Mouse (Mus musculus): ENCODE data around the gene Trem2. TPM values are rescaled to one million over a fixed set of nuclear protein-coding genes. Genes with fewer than 3 reads are reported as not detected.

The Trem2 gene
- polyA plus RNA-seq, 1 experiment from 2014 or later: 2.8 TPM

GRCm38 (mm10) chr17:48359616-48360015, 13.4 kb downstream of the Trem2 start, which contains the start of gene Treml1:
Gene Treml1 (plus strand): TSS chr17:48359916.
- Histone ChIP-seq H3K9ac (ENCODE audit: low read depth, low read length) (no peak within 1 kb of the TSS), H3K27ac (ENCODE audit: low read depth, low read length) (no peak within 1 kb of the TSS), H3K4me2 (replicated peaks; ENCODE audit: low read depth, low read length) (no peak within 1 kb of the TSS), H3K4me3 (ENCODE audit: low read length) (no peak within 1 kb of the TSS), H3K27me3 (ENCODE audit: control insufficient read depth, insufficient read depth, low read length) (no peaks in the 10 kb centered on the region), H3K36me3 (ENCODE audit: control insufficient read depth, insufficient read depth, low read length) (no peaks in the 10 kb centered on the region), H3K9me3 (ENCODE audit: control insufficient read depth, low read length) (no peaks in the 10 kb centered on the region), H3K4me1 (ENCODE audit: control insufficient read depth, insufficient read depth, low read length) (no peaks in the 10 kb centered on the region)
- WGBS: 72% methylated on average over 7 of the region's 7 CpGs
- ATAC-seq (ENCODE audit: low FRiP score, low TSS enrichment): no peak

- no peaks in the 10 kb centered on the region for H3K36me3 ChIP-seq (ENCODE audit: control insufficient read depth, insufficient read depth, low read length)
- H3K4me3 ChIP-seq (ENCODE audit: low read length): no peak overlapping the region
- no peaks in the 10 kb centered on the region for H3K27me3 ChIP-seq (ENCODE audit: control insufficient read depth, insufficient read depth, low read length)
- WGBS: 86% methylated on average over 4 of the region's 4 CpGs
- no peaks in the 10 kb centered on the region for H3K9me3 ChIP-seq (ENCODE audit: control insufficient read depth, low read length)
- no peak overlapping the region for H3K4me2 ChIP-seq (replicated peaks; ENCODE audit: low read depth, low read length)
- no peak overlapping the region for H3K9ac ChIP-seq (ENCODE audit: low read depth, low read length)
- H3K27ac ChIP-seq (ENCODE audit: low read depth, low read length): no peak overlapping the region
- H3K4me1 ChIP-seq (ENCODE audit: control insufficient read depth, insufficient read depth, low read length): no peaks in the 10 kb centered on the region
- ATAC-seq (ENCODE audit: low FRiP score, low TSS enrichment): no peak
Measured at GRCm38 (mm10) chr17:48360462-48360861, 14.3 kb downstream of the Trem2 start.

- H3K36me3 ChIP-seq (ENCODE audit: control insufficient read depth, insufficient read depth, low read length): no peaks in the 10 kb centered on the region
- no peak overlapping the region for H3K27ac ChIP-seq (ENCODE audit: low read depth, low read length)
- no peaks in the 10 kb centered on the region for H3K27me3 ChIP-seq (ENCODE audit: control insufficient read depth, insufficient read depth, low read length)
- H3K9me3 ChIP-seq (ENCODE audit: control insufficient read depth, low read length): no peaks in the 10 kb centered on the region
- no peak for ATAC-seq (ENCODE audit: low FRiP score, low TSS enrichment)
- WGBS: 80% methylated on average over 3 of the region's 3 CpGs
- H3K4me3 ChIP-seq (ENCODE audit: low read length): no peak overlapping the region
- no peak overlapping the region for H3K9ac ChIP-seq (ENCODE audit: low read depth, low read length)
- no peaks in the 10 kb centered on the region for H3K4me1 ChIP-seq (ENCODE audit: control insufficient read depth, insufficient read depth, low read length)
- H3K4me2 ChIP-seq (replicated peaks; ENCODE audit: low read depth, low read length): no peak overlapping the region
Measured at GRCm38 (mm10) chr17:48362346-48362745, 16.1 kb downstream of the Trem2 start.

GRCm38 (mm10) chr17:48362966-48363365, 16.8 kb downstream of the Trem2 start:
- Histone ChIP-seq H3K4me1 (ENCODE audit: control insufficient read depth, insufficient read depth, low read length) (no peaks in the 10 kb centered on the region), H3K27ac (ENCODE audit: low read depth, low read length) (no peak overlapping the region), H3K9me3 (ENCODE audit: control insufficient read depth, low read length) (no peaks in the 10 kb centered on the region), H3K27me3 (ENCODE audit: control insufficient read depth, insufficient read depth, low read length) (no peaks in the 10 kb centered on the region), H3K4me2 (replicated peaks; ENCODE audit: low read depth, low read length) (no peak overlapping the region), H3K9ac (ENCODE audit: low read depth, low read length) (no peak overlapping the region), H3K36me3 (ENCODE audit: control insufficient read depth, insufficient read depth, low read length) (no peaks in the 10 kb centered on the region), H3K4me3 (ENCODE audit: low read length) (no peak overlapping the region)
- no peak for ATAC-seq (ENCODE audit: low FRiP score, low TSS enrichment)
- 87% methylated on average over 8 of the region's 8 CpGs for WGBS

GRCm38 (mm10) chr17:48363421-48363965, 17.3 kb downstream of the Trem2 start:
- Histone ChIP-seq H3K27me3 (ENCODE audit: control insufficient read depth, insufficient read depth, low read length) (no peaks in the 10 kb centered on the region), H3K36me3 (ENCODE audit: control insufficient read depth, insufficient read depth, low read length) (no peaks in the 10 kb centered on the region), H3K4me2 (replicated peaks; ENCODE audit: low read depth, low read length) (no peak overlapping the region), H3K9me3 (ENCODE audit: control insufficient read depth, low read length) (no peaks in the 10 kb centered on the region), H3K9ac (ENCODE audit: low read depth, low read length) (no peak overlapping the region), H3K4me3 (ENCODE audit: low read length) (no peak overlapping the region), H3K27ac (ENCODE audit: low read depth, low read length) (no peak overlapping the region), H3K4me1 (ENCODE audit: control insufficient read depth, insufficient read depth, low read length) (no peaks in the 10 kb centered on the region)
- 70% methylated on average over 6 of the region's 6 CpGs for WGBS
- no peak for ATAC-seq (ENCODE audit: low FRiP score, low TSS enrichment)

GRCm38 (mm10) chr17:48365511-48366155, 19.4 kb downstream of the Trem2 start:
- no peaks in the 10 kb centered on the region for H3K27me3 ChIP-seq (ENCODE audit: control insufficient read depth, insufficient read depth, low read length)
- ATAC-seq (ENCODE audit: low FRiP score, low TSS enrichment): no peak
- H3K4me2 ChIP-seq (replicated peaks; ENCODE audit: low read depth, low read length): no peak overlapping the region
- H3K27ac ChIP-seq (ENCODE audit: low read depth, low read length): no peak overlapping the region
- 82% methylated on average over 9 of the region's 9 CpGs for WGBS
- H3K9ac ChIP-seq (ENCODE audit: low read depth, low read length): no peak overlapping the region
- H3K9me3 ChIP-seq (ENCODE audit: control insufficient read depth, low read length): no peaks in the 10 kb centered on the region
- H3K36me3 ChIP-seq (ENCODE audit: control insufficient read depth, insufficient read depth, low read length): no peaks in the 10 kb centered on the region
- H3K4me1 ChIP-seq (ENCODE audit: control insufficient read depth, insufficient read depth, low read length): no peaks in the 10 kb centered on the region
- no peak overlapping the region for H3K4me3 ChIP-seq (ENCODE audit: low read length)

GRCm38 (mm10) chr17:48366806-48367205, 20.6 kb downstream of the Trem2 start:
- Histone ChIP-seq H3K4me3 (ENCODE audit: low read length) (no peak overlapping the region), H3K27me3 (ENCODE audit: control insufficient read depth, insufficient read depth, low read length) (no peaks in the 10 kb centered on the region), H3K36me3 (ENCODE audit: control insufficient read depth, insufficient read depth, low read length) (no peaks in the 10 kb centered on the region), H3K27ac (ENCODE audit: low read depth, low read length) (no peak overlapping the region), H3K4me2 (replicated peaks; ENCODE audit: low read depth, low read length) (no peak overlapping the region), H3K9me3 (ENCODE audit: control insufficient read depth, low read length) (no peaks in the 10 kb centered on the region), H3K9ac (ENCODE audit: low read depth, low read length) (no peak overlapping the region), H3K4me1 (ENCODE audit: control insufficient read depth, insufficient read depth, low read length) (no peaks in the 10 kb centered on the region)
- 77% methylated on average over 5 of the region's 5 CpGs for WGBS
- ATAC-seq (ENCODE audit: low FRiP score, low TSS enrichment): no peak

- Histone ChIP-seq H3K27ac (ENCODE audit: low read depth, low read length) (no peak overlapping the region), H3K9me3 (ENCODE audit: control insufficient read depth, low read length) (no peaks in the 10 kb centered on the region), H3K4me1 (ENCODE audit: control insufficient read depth, insufficient read depth, low read length) (no peaks in the 10 kb centered on the region), H3K27me3 (ENCODE audit: control insufficient read depth, insufficient read depth, low read length) (no peaks in the 10 kb centered on the region), H3K4me2 (replicated peaks; ENCODE audit: low read depth, low read length) (no peak overlapping the region), H3K4me3 (ENCODE audit: low read length) (no peak overlapping the region), H3K9ac (ENCODE audit: low read depth, low read length) (no peak overlapping the region), H3K36me3 (ENCODE audit: control insufficient read depth, insufficient read depth, low read length) (no peaks in the 10 kb centered on the region)
- no peak for ATAC-seq (ENCODE audit: low FRiP score, low TSS enrichment)
Measured at GRCm38 (mm10) chr17:48371621-48372020, 25.4 kb downstream of the Trem2 start.

GRCm38 (mm10) chr17:48372987-48373386, 26.8 kb downstream of the Trem2 start:
- H3K27ac ChIP-seq (ENCODE audit: low read depth, low read length): no peak overlapping the region
- H3K4me2 ChIP-seq (replicated peaks; ENCODE audit: low read depth, low read length): no peak overlapping the region
- WGBS: 68% methylated on average over 8 of the region's 8 CpGs
- no peaks in the 10 kb centered on the region for H3K4me1 ChIP-seq (ENCODE audit: control insufficient read depth, insufficient read depth, low read length)
- no peaks in the 10 kb centered on the region for H3K36me3 ChIP-seq (ENCODE audit: control insufficient read depth, insufficient read depth, low read length)
- ATAC-seq (ENCODE audit: low FRiP score, low TSS enrichment): no peak
- no peak overlapping the region for H3K9ac ChIP-seq (ENCODE audit: low read depth, low read length)
- H3K4me3 ChIP-seq (ENCODE audit: low read length): no peak overlapping the region
- H3K9me3 ChIP-seq (ENCODE audit: control insufficient read depth, low read length): no peaks in the 10 kb centered on the region
- no peaks in the 10 kb centered on the region for H3K27me3 ChIP-seq (ENCODE audit: control insufficient read depth, insufficient read depth, low read length)
